Mouse (Mus musculus) fibroblast of lung, adult 2 months (primary cell): ENCODE results near the gene Nxpe4.
"Not testable (repeated sequence)": the region's sequence is repeated elsewhere in the genome, so short reads cannot be mapped to it uniquely, and the experiment has no call there.

Experiments
- DNase-seq: peaks from one replicate; pipeline ENCODE4 v3.0.0-alpha.2; 2011; ENCODE audit warnings: low read depth

The Nxpe4 gene

DNA sequence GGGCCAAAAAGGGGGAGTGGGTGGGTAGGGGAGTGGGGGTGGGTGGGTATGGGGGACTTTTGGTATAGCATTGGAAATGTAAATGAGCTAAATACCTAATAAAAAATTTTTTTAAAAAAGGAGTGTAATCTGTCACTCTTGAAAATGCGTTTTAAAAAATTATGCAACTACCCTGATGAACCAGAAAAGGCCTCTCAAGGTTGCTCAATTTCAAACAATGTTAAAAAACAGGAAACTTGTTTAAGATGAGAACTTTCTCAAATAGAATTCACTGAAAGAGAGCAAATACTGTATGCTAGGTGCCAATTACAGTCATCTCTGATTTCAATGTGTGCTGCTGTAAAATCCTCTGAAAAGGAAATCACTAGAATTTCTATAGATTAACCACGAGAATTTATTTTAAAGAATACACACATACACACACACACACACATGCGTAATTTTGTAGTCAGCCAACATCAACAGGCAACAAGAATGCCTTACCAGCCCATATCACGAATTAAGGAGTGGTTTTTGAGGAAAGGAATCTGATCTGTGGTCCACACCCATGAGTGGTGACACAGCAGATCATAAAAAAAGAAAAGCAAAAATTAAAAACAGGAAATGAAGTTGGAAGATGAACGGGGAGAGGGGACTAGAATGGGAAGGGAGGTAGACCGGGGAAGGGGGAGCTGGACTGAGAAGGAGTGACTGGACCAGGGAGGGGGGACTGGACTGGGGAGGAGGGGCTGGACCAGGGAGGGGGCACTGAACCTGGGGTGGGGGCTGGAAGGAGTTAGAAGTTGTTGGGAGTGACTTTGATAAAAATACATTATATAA lies 248.6 kb downstream of the Nxpe4 start:
- DNase-seq = no peak

DNA sequence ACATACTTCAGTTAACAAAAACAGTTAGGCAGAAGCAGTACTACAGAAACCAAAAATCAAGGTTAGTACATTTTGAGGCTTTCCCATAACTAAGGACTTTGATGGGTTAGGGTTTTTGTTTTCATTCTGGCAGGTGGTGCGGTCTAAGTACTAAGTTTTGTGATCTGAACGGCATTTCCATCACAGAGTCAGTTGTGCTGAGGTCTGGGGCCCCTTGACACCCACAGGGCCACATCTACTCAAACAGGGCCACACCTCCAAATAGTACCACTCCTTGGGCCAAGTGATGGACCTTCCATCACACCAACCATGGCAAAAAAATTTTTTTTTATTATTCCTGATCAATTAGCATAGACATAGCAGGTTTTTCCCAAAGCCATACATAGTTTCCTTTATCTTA lies 251.8 kb downstream of the Nxpe4 start:
- DNase-seq = no peak

DNA sequence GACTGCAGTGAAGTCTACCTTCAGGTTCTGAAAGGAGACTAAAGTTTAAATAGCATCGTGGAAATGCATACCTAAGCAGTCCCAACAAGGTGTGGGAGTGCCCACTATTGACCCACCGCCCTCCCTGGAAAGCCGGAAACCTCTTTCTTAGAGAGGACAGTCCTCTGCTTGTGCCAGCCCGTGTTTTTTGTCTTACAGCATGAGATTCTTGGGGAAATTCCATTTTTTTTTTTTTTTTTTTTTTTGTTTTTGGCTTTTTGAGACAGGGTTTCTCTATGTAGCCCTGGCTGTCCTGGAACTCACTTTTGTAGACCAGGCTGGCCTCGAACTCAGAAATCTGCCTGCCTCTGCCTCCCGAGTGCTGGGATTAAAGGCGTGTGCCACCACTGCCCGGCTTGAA lies 255.5 kb downstream of the Nxpe4 start:
- DNase-seq = not testable (repeated sequence)

DNA sequence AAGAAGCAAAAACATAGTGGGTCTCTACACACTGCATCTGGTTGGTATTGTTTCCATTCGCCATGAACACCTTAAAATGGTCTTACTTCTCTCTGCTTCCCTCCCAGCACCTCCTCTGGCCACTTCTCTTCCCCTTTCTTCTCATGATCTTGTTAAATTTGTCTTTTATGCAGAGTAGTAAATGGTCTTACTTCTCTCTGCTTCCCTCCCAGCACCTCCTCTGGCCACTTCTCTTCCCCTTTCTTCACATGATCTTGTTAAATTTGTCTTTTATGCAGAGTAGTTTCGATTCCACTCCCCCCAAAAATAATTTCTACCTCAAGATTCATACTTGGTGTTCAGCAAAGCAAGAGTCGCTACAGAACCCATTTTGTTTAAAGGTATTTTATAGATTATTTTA lies 256.2 kb downstream of the Nxpe4 start:
- no peak for DNase-seq

DNA sequence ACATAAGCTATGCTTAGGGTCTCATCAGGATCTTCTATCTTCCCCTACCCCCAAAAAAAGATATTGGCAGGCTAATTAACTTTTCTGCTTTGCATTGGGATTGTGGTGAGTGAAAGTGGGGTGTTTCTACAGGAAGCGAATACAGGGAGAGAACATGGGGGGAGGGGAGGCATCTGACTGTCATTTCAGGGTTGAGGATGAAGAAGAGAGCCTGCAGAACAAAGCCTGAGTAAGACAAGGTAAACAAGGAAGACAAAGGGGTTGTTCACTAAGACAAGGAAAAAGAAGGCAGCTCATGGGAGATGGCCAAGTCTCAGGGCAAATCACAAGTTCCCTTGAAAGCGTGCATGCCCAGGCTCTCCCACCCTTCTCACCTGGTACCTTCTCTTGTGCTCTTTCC lies 256.6 kb downstream of the Nxpe4 start:
- DNase-seq = no peak

GRCm38 (mm10) chr9:48418829-48419228 lies 257.0 kb downstream of the Nxpe4 start:
- DNase-seq = no peak

GRCm38 (mm10) chr9:48420437-48420836 lies 258.6 kb downstream of the Nxpe4 start:
- DNase-seq = no peak

GRCm38 (mm10) chr9:48421029-48421428 lies 259.2 kb downstream of the Nxpe4 start:
- DNase-seq = no peak

- no peak for DNase-seq
These were observed 259.7 kb downstream of the Nxpe4 start for GRCm38 (mm10) chr9:48421561-48421960.

GRCm38 (mm10) chr9:48422382-48422781 lies 260.6 kb downstream of the Nxpe4 start:
- DNase-seq = no peak

GRCm38 (mm10) chr9:48423256-48423655 lies 261.4 kb downstream of the Nxpe4 start:
- DNase-seq = no peak

DNA sequence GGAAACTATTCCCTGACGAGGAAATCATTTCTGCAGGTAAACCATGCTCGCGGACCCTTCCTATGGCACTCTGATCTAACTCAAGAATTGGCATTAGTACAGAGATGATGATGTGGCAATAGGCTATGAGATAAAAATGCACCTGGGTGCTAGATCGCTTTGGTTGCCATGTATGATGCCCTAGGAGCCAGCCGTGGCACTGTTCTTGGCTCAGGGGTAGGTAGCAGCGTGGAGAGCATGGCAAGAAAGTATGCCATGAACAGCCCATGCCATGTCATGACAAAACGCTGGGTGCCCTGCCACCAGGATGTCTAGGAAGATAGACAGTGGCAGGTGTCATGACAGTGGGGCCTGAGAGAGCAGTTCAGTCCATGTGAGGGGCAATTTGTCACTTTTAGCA lies 265.4 kb downstream of the Nxpe4 start:
- DNase-seq = no peak

DNA sequence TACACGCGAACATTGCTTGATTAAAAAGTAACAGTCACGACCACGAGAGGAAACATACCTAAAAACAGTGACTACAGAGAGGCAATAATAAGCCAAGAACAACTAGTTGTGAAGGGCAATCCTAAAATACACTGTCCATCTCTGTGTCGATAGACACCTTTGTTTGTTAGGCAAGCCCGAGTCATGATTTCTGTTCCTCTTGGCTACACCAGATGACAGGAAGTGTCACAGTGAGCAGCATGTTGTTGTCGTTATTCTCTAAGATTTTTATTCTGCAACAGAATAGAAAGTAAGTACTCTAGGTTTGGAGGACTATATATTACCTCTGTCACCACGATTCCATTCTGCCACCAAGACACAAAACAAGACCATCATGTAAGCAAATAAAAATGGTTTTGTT lies 270.6 kb downstream of the Nxpe4 start:
- no peak for DNase-seq

GRCm38 (mm10) chr9:48443873-48444272 lies 282.1 kb downstream of the Nxpe4 start:
- DNase-seq = no peak

GRCm38 (mm10) chr9:48444821-48445220 lies 283.0 kb downstream of the Nxpe4 start:
- DNase-seq = no peak

GRCm38 (mm10) chr9:48447783-48448209 lies 286.0 kb downstream of the Nxpe4 start:
- no peak for DNase-seq
